Mouse (Mus musculus): ENCODE results near the gene Zbtb24.
A peak's percentile ranks its signal among the peaks of the same experiment; 100 is the strongest.

The Zbtb24 gene

DNA sequence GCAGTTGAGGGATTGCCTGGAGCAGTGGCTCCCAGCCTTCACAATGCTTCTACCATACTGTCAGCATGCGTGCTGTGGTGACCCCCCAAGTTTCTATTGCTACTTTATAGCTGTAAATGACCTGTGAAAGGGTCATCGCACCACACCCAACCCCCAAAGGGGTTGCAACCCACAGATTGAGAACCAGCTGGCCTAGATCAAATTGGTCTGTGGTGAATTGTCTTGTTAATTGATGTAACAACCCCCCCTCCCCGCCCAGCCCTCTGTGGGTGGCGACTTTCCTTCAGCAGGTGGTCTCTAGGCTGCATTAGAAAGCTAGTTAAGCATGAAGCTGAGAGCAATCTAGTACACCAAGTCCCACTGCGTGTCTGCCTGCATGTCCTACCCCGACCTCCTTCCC lies 17.1 kb downstream of the Zbtb24 start:
- no peak for DNase-seq (ENCODE audit: low read depth)

DNA sequence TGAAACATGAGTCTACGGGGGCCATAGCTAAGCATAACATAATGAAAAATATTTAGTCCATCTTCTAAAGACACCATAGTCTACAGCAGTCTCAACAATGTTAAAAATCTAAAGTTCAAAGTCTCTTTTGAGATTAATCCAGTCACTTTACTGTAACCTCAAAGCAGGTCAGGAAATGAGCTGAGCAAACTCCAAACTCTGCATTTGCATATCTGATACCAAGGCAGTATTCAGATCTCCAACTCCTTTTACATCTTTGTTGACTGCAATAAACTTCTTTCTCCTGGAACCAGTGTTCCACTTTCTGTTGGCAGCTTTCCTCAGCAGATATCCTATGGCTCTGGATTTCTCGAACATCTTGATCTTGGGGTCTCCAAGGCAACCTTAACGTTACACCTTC lies 20.5 kb downstream of the Zbtb24 start:
- no peak for DNase-seq (ENCODE audit: low read depth)

DNA sequence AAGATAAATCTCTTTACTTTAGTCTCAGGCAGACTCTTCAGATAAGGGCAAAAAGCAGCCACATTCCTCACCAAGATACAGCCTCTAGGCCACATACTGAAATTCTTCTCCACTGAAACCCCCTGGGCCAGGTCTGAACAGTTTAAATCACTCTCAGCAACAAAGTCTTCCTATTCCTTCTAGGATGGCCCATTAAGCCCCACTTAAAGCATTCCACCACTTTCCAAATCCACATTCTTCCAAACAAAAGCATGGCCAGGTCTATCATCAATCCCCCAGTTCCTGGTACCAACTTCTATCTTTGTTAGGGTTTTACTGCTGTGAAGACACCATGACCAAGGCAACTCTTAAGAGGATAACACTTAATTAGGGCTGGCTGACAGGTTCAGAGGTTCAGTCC lies 22.4 kb downstream of the Zbtb24 start:
- no peak for DNase-seq (ENCODE audit: low read depth)

GRCm38 (mm10) chr10:41472962-41473481 lies 22.8 kb downstream of the Zbtb24 start:
- DNase-seq (ENCODE audit: low read depth), result no peak

- no peak for DNase-seq (ENCODE audit: low read depth)
These were observed 23.7 kb downstream of the Zbtb24 start for GRCm38 (mm10) chr10:41473782-41474468.

GRCm38 (mm10) chr10:41474981-41475391 lies 24.8 kb downstream of the Zbtb24 start:
- no peak for DNase-seq (ENCODE audit: low read depth)

GRCm38 (mm10) chr10:41476171-41477017 lies 26.2 kb downstream of the Zbtb24 start, which contains the start of gene Mical1:
Gene Mical1, plus strand, starts transcription at chr10:41476314.
- no peak for DNase-seq (ENCODE audit: low read depth)

DNA sequence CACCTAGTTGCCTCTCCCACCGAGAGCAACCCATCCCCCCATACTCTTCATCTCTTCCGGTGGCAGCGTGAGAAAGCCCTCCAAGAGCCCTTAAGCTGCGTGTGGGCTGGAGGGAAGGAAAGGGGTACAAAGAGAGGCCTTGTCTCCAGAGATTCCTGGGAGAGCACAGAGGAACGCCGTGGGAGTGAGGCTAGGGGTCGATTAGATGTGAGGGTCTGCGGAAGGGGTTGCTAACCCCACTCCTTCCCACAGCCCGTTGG lies 26.8 kb downstream of the Zbtb24 start:
- DNase-seq (ENCODE audit: low read depth), result no peak

DNA sequence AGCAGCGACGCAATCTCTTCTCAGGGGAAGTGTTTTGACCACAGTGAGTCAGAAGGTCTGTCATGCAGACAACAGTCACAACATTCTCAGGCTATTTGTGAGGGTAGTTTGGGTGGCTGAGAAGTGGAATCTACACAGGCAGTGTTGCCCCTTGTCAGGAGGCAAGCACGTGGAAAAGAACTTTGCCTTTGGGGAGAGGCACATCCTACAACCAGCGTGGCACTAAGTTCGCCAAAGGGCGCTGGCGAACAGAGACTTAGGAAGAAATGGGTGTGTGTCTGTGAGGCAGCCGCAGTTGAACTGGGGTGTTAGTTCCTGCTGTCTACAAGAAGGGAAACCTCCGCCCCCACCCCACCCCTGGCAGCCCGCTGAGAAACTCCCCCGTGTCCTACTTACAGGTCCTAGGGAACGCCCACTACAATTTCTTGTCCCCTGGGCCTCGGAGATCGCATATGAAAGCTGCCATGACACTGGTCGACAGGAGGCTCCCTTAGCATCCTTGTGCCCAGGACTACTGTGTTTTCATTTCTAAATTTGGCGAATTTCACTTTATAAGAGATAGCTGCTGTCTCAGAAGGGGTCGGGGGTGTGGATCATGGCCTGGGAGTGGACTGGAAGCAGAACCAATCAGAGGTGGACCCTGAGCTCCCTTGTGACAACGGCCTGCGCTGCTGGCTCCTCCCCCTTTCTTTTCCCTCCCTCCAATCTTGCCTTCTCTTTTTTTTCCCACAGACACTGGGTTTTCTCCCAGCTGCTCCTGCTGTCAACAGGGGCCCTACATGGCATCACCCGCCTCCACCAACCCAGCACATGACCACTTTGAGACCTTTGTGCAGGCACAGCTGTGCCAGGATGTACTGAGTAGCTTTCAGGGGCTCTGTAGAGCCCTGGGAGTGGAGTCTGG lies 27.3 kb downstream of the Zbtb24 start:
- DNase-seq (ENCODE audit: low read depth), result peak; percentile 75

- DNase-seq (ENCODE audit: low read depth), result no peak
These were observed 29.8 kb downstream of the Zbtb24 start for GRCm38 (mm10) chr10:41479961-41480360.

DNA sequence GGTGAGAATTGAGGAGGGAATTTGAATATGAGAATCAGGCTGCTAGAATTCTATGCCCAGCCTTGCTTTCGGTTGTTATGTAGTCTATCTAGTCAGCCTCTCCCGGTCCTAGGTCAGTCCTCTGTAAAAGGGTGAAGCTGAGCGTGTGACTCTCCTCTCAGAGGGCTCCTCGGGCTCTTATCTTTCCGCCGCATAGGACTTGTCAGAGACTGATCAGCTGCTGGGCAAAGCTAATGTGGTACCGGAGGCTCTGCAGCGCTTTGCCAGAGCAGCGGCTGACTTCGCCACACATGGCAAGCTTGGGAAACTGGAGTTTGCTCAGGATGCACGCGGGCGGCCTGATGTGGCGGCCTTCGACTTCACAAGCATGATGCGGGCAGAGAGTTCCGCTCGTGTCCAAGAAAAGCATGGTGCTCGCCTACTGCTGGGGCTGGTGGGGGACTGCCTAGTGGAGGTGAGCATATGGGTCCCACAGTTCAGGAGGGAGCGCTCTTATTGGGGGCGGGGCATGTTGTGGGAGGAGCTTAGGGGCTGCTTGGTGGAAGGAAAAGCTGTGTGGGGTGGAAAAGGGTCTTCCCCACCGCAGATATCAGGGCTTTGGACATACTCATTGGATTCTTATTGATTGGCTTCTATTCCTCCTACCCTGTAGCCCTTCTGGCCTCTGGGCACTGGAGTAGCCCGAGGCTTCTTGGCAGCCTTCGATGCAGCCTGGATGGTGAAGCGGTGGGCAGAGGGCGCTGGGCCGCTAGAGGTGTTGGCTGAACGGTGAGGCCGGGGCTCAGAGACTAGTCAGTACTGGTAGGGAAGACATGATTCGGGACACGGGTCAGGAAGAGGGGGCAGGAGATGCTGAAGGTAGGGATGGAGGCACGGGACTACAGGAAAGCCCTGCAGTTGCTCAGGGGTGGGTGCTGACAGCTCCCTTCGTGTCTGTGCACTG lies 31.0 kb downstream of the Zbtb24 start:
- DNase-seq (ENCODE audit: low read depth), result no peak

- DNase-seq (ENCODE audit: low read depth), result no peak
These were observed 32.3 kb downstream of the Zbtb24 start for GRCm38 (mm10) chr10:41482446-41482845.

- no peak for DNase-seq (ENCODE audit: low read depth)
These were observed 35.6 kb downstream of the Zbtb24 start for GRCm38 (mm10) chr10:41485778-41486177.

- DNase-seq (ENCODE audit: low read depth), result no peak
These were observed 36.5 kb downstream of the Zbtb24 start for GRCm38 (mm10) chr10:41486506-41487170.

DNA sequence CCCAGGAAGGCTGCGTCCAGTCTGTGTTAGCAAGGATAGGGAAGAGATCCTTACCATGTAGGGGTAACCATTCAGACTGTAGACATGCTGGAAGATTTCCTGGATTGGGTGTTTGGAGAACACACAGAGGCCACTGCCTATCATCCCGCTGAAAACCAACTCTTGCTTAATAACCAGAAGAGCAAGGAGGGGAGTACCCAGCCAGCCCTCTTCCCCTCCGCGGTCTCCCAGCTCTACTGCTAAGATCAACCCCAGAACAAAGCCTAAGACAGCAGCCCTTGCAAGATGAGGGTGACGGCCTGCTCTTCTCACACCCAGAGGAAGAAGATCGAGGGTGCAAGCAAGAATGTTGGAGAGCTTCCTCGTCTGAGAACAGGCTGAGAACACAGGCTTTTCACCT lies 38.7 kb downstream of the Zbtb24 start:
- no peak for DNase-seq (ENCODE audit: low read depth)

- DNase-seq (ENCODE audit: low read depth), result no peak
These were observed 39.1 kb downstream of the Zbtb24 start for GRCm38 (mm10) chr10:41489294-41489693.

DNA sequence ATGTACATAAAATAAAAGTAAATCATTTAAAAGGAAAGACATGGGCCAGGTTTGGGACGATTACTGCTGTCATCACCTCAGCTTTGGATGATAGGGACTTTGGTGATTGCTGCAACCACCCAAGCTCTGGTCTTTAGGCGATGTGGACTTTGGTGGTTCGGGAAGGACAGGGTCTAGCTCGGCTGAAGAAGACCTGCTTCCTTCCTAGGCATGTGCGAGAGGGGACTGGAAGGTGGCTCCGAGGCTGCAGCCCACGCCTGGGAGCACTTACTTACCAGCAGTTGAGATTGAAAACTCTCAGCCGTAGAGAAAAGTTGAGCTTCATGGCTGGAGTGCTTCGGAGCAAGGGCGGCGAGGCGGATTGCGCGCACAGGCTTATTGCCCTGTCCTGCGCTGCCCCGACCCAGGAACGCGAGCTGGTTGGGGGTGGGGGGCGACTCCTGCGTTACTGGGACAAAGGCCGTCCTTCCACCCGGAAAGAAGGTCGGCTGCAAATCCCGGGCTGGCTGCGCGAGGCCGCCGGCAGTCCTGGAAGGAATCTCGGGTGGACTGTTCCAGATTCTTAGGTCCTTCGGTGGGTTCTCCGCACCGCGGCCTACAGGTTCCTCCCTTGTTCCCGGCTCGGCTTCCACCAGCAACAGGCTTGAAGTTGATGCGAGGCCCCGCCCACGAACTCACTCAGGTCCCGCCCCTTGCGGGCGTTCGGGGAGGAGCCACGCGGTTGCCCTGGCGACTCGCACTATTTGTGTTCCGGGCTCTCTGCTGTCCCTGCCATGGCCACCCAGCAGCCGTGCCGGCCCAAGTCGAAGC lies 39.7 kb downstream of the Zbtb24 start, which contains the start of the genes Smpd2 and Ppil6:
Smpd2 (minus strand) TSS at position 662 of the 810 bp plus-strand sequence.
Ppil6 (plus strand) TSS at position 732 of the 810 bp plus-strand sequence.
- peak; percentile 90 for DNase-seq (ENCODE audit: low read depth)

DNA sequence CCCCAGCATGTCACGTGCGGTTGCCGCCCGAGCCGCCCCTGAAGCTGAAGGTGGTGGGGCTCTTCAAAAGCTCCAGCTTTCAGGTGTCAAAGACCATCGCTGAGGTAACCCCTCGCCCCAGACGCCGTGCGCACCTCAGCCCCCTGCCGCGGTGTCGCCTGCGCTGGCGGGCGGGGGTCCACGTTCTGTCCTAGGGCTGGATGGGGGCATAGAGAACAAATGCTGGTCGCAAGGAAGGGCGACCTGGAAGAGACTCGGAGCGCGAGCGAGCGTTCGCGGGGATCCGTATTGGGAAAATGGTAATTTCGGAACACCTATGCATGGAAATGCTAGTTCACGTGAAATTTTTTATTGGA lies 40.3 kb downstream of the Zbtb24 start:
- no peak for DNase-seq (ENCODE audit: low read depth)

DNA sequence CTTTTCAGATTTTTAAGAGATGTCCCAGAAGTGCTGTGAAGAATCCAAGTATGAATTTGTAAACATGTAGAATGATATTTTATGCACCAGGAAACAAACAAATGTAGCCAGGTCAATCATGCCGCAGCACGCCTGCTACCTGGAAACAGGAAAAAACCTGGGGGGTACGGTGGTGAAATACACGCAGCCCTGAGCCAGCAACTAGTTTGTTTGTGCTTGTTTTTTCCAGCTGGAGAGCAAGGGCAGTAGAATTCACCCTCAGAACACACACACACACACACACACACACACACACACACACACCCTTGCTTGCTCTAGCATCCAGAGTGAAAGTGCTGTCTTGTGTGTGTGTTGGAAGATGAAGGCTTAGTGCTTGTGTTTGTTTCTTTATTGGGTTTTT lies 40.9 kb downstream of the Zbtb24 start:
- DNase-seq (ENCODE audit: low read depth), result no peak

- no peak for DNase-seq (ENCODE audit: low read depth)
These were observed 50.8 kb downstream of the Zbtb24 start for GRCm38 (mm10) chr10:41500941-41501340.

Measured in c-Kit-positive CD71-negative TER-119-negative erythroid progenitor cells, embryonic 14.5 days (primary cell).